Mouse (Mus musculus) large intestine, adult 2 months (tissue): ENCODE measurements at regions not wholly inside any gene's neighbourhood (a gene's known extent, or its start where the extent isn't known, plus 50 kb on each side); places are given as distances from the start of the nearest gene placed in this dataset.

ENCODE experiments used
- DNase-seq: peaks from one replicate; pipeline ENCODE4 v3.0.0-alpha.2; 2012; ENCODE audit warnings: low read depth, low spot score
- WGBS: fragments of 180-500 bp; shearing (Covaris S2); methylation state at CpG from one replicate; pipeline ENCODE4 v1.1.7; 2018; 5-methylcytosine and 5-hydroxymethylcytosine counted together

- WGBS, result 81% methylated on average over 2 of the region's 2 CpGs
- DNase-seq, result no peak
Measured at GRCm38 (mm10) chr2:138023558-138023957, 232.8 kb upstream of the Btbd3 start.

- WGBS, result 84% methylated on average over 3 of the region's 3 CpGs
- no peak for DNase-seq
Measured at GRCm38 (mm10) chr2:137981766-137982165, 274.6 kb upstream of the Btbd3 start.

GRCm38 (mm10) chr2:137977767-137978166 lies 278.6 kb upstream of the Btbd3 start:
- 37% methylated on average over 4 of the region's 4 CpGs for WGBS
- no peak for DNase-seq

- DNase-seq, result no peak
- WGBS, result 71% methylated on average over 3 of the region's 3 CpGs
Measured at GRCm38 (mm10) chr2:137974651-137975050, 281.7 kb upstream of the Btbd3 start.

- DNase-seq, result no peak
- WGBS, result 70% methylated on average over 4 of the region's 4 CpGs
Measured at GRCm38 (mm10) chr2:137969156-137969555, 287.2 kb upstream of the Btbd3 start.

- no peak for DNase-seq
- WGBS, result 66% methylated on average over 10 of the region's 10 CpGs
Measured at GRCm38 (mm10) chr2:137966460-137967076, 289.8 kb upstream of the Btbd3 start.

GRCm38 (mm10) chr2:137954830-137955229 lies 301.5 kb upstream of the Btbd3 start:
- no peak for DNase-seq
- WGBS, result 89% methylated on average over 2 of the region's 2 CpGs

GRCm38 (mm10) chr2:137953144-137953543 lies 303.2 kb upstream of the Btbd3 start:
- DNase-seq, result no peak
- WGBS, result 55% methylated on average over 2 of the region's 2 CpGs

GRCm38 (mm10) chr2:137951942-137952341 lies 304.4 kb upstream of the Btbd3 start:
- 71% methylated on average over 3 of the region's 3 CpGs for WGBS
- no peak for DNase-seq

GRCm38 (mm10) chr2:137950931-137951330 lies 305.4 kb upstream of the Btbd3 start:
- no peak for DNase-seq

GRCm38 (mm10) chr2:137942753-137943152 lies 313.6 kb upstream of the Btbd3 start:
- 6% methylated on average over 7 of the region's 7 CpGs for WGBS

GRCm38 (mm10) chr2:137939591-137939990 lies 316.8 kb upstream of the Btbd3 start:
- no peak for DNase-seq
- WGBS, result 88% methylated on average over 3 of the region's 3 CpGs

More at GRCm38 (mm10) chr2:137942753-137943152, 313.6 kb upstream of the Btbd3 start:
- DNase-seq, result peak; percentile 60

GRCm38 (mm10) chr2:137938831-137939480 lies 317.4 kb upstream of the Btbd3 start:
- no peak for DNase-seq

GRCm38 (mm10) chr2:137936613-137937012 lies 319.8 kb upstream of the Btbd3 start:
- 10% methylated on average over 2 of the region's 2 CpGs for WGBS
- peak; percentile 44 for DNase-seq

More at GRCm38 (mm10) chr2:137938831-137939480, 317.4 kb upstream of the Btbd3 start:
- WGBS, result 77% methylated on average over 7 of the region's 7 CpGs

- WGBS, result 94% methylated on average over 2 of the region's 2 CpGs
- DNase-seq, result no peak
Measured at GRCm38 (mm10) chr2:137932931-137933330, 323.4 kb upstream of the Btbd3 start.

GRCm38 (mm10) chr2:137932488-137932887 lies 323.9 kb upstream of the Btbd3 start:
- DNase-seq, result no peak
- WGBS, result 75% methylated on average over 4 of the region's 4 CpGs

GRCm38 (mm10) chr2:137925488-137925887 lies 330.9 kb upstream of the Btbd3 start:
- 65% methylated on average over 5 of the region's 5 CpGs for WGBS
- DNase-seq, result no peak

- DNase-seq, result no peak
- WGBS, result 61% methylated on average over 2 of the region's 2 CpGs
Measured at GRCm38 (mm10) chr2:137924576-137924975, 331.8 kb upstream of the Btbd3 start.

- DNase-seq, result no peak
Measured at GRCm38 (mm10) chr2:137898425-137898824, 357.9 kb upstream of the Btbd3 start.

GRCm38 (mm10) chr2:137880211-137881031 lies 375.9 kb upstream of the Btbd3 start:
- 51% methylated on average over 7 of the region's 7 CpGs for WGBS
- DNase-seq, result no peak

GRCm38 (mm10) chr2:137869676-137870075 lies 386.7 kb upstream of the Btbd3 start:
- peak; percentile 31 for DNase-seq
- 26% methylated on average over 4 of the region's 4 CpGs for WGBS
